Comparison of ENCODE assay signal across 7 mouse cellular contexts in genomic region chr5:8489471-8490110, GRCm38 (mm10).
DNase-seq lines count a peak whose midpoint lies in the region; ATAC-seq lines count a peak whose summit lies in the region.

No protein-coding gene starts in this region.

- H3K27ac ChIP-seq in embryonic facial prominence, embryonic 12.5 days = no peak overlapping the region
- H3K27ac ChIP-seq in limb, embryonic 12.5 days = no peak overlapping the region

- WGBS in embryonic facial prominence, embryonic 12.5 days = 43% methylated on average over 6 of the region's 6 CpGs
- WGBS in limb, embryonic 12.5 days = 59% methylated on average over 6 of the region's 6 CpGs

- no peaks in the 10 kb centered on the region for H3K4me1 ChIP-seq in embryonic facial prominence, embryonic 12.5 days
- H3K4me1 ChIP-seq in limb, embryonic 12.5 days (replicated peaks) = no peaks in the 10 kb centered on the region

- no peak overlapping the region for H3K4me2 ChIP-seq in embryonic facial prominence, embryonic 12.5 days (replicated peaks)
- H3K4me2 ChIP-seq in limb, embryonic 12.5 days = no peak overlapping the region

- no peaks in the 10 kb centered on the region for H3K36me3 ChIP-seq in embryonic facial prominence, embryonic 12.5 days
- H3K36me3 ChIP-seq in limb, embryonic 12.5 days = no peaks in the 10 kb centered on the region

- DNase-seq in 416B (ENCODE audit: low read depth) = peak; percentile 67
- peak; percentile 44 for DNase-seq in CD4-positive helper T cell, adult 2 months (ENCODE audit: low read depth, low spot score)
- DNase-seq in retina, postnatal 1 day = peak; percentile 52
- no peak for DNase-seq in spleen, adult 18-20 months
- DNase-seq in thymus, postnatal 25 days = no peak

- peak; percentile 54; the same call in 1 of the 2 replicates for ATAC-seq in embryonic facial prominence, embryonic 12.5 days (ENCODE audit: insufficient number of reproducible peaks, insufficient read depth, low FRiP score, low TSS enrichment)
- 0 out of 2 replicates have a peak, but pooled peaks have one; percentile 22 for ATAC-seq in limb, embryonic 12.5 days (ENCODE audit: insufficient number of reproducible peaks, insufficient read depth, low FRiP score, low TSS enrichment, low read depth)

- H3K27me3 ChIP-seq in embryonic facial prominence, embryonic 12.5 days = no peaks in the 10 kb centered on the region
- H3K27me3 ChIP-seq in limb, embryonic 12.5 days = no peaks in the 10 kb centered on the region

- H3K4me3 ChIP-seq in embryonic facial prominence, embryonic 12.5 days = no peak overlapping the region
- H3K4me3 ChIP-seq in limb, embryonic 12.5 days (replicated peaks) = no peak overlapping the region

- no peaks in the 10 kb centered on the region for H3K9me3 ChIP-seq in embryonic facial prominence, embryonic 12.5 days
- no peaks in the 10 kb centered on the region for H3K9me3 ChIP-seq in limb, embryonic 12.5 days

- H3K9ac ChIP-seq in embryonic facial prominence, embryonic 12.5 days = no peak overlapping the region
- no peak overlapping the region for H3K9ac ChIP-seq in limb, embryonic 12.5 days (replicated peaks)

Comparison
In these comparisons a context has a peak if more than half of its experiments do, and no peak if none do; other contexts are left out.
1. DNase-seq: peak in 416B (single experiment), CD4-positive helper T cell, adult 2 months (single experiment) and retina, postnatal 1 day (single experiment); none in spleen, adult 18-20 months (0 of 2) and thymus, postnatal 25 days (single experiment).